Mouse (Mus musculus) thymus, adult 18-20 months (tissue): ENCODE measurements around the gene Rara.
A peak's percentile ranks its signal among the peaks of the same experiment; 100 is the strongest.

Source experiments
- DNase-seq, 2 experiments: peaks; one replicate each; pipeline ENCODE4 v3.0.0; 2022; ENCODE audit warnings: mixed read lengths in 2 of 2

Rara gene

GRCm38 (mm10) chr11:99010124-99010523 is 82.5 kb downstream of the Rara start:
- no peak for DNase-seq

- no peak for DNase-seq
Observed at GRCm38 (mm10) chr11:99010706-99011105, 83.1 kb downstream of the Rara start.

- no peak for DNase-seq
Observed at GRCm38 (mm10) chr11:99013856-99014255, 86.2 kb downstream of the Rara start.

GRCm38 (mm10) chr11:99019844-99020243 is 92.2 kb downstream of the Rara start:
- no peak for DNase-seq

GRCm38 (mm10) chr11:99022384-99022933 is 94.8 kb downstream of the Rara start:
- no peak for DNase-seq

- DNase-seq, result no peak
Observed at GRCm38 (mm10) chr11:99023094-99023493, 95.5 kb downstream of the Rara start.

- peak; percentile 76 to 92 for DNase-seq
Observed at GRCm38 (mm10) chr11:99023500-99024467, 96.2 kb downstream of the Rara start, which contains the start of gene Top2a. Gene Top2a (minus strand): TSS chr11:99024189.
